13 mouse cellular contexts compared by ENCODE assay signal in genomic region chr7:74766550-74766949, GRCm38 (mm10).
A peak's percentile ranks its signal among the peaks of the same experiment; 100 is the strongest.
DNase-seq lines count a peak whose midpoint lies in the region.
"Had no signal": no experiment of that assay in that cellular context is flagged by ENCODE, and none has a peak within 500 bp of the region (broad histone marks: within the 10 kb centered on the region; RNA-seq: fewer than 3 reads in every experiment).

No protein-coding gene starts in this region.

- H3K4me1 ChIP-seq in heart, embryonic 10.5 days, result no peaks in the 10 kb centered on the region
- H3K4me1 ChIP-seq: embryonic facial prominence, embryonic 12.5 days; limb, embryonic 13.5 days had no signal

- no peak overlapping the region for H3K4me3 ChIP-seq in heart, embryonic 10.5 days
- H3K4me3 ChIP-seq: embryonic facial prominence, embryonic 12.5 days; limb, embryonic 13.5 days; midbrain, embryonic 10.5 days had no signal

- peak; percentile 95 for DNase-seq in heart, adult 11 months
- DNase-seq in heart, embryonic 10.5 days (ENCODE audit: low spot score), result no peak
- peak; percentile 9 for DNase-seq in left cerebral cortex, adult 11 months (ENCODE audit: low spot score)
- no peak for DNase-seq in left cerebral cortex, postnatal 25 days (ENCODE audit: low spot score in 2 of 2)
- peak; percentile 49 for DNase-seq in adrenal gland, postnatal 14 days
- peak; percentile 4 to 14 for DNase-seq in heart, postnatal 36 days
- no peak for DNase-seq in kidney, adult 11 months
- DNase-seq in kidney, adult 9 months, result no peak
- DNase-seq: cerebellum, adult 11-12 months; kidney, postnatal 14 days had no signal

- no peak overlapping the region for H3K27ac ChIP-seq in heart, embryonic 10.5 days
- H3K27ac ChIP-seq: embryonic facial prominence, embryonic 12.5 days; limb, embryonic 13.5 days; midbrain, embryonic 10.5 days had no signal

- 83% methylated on average over 4 of the region's 4 CpGs for WGBS in heart, embryonic 10.5 days

- H3K9me3 ChIP-seq in heart, embryonic 10.5 days, result no peaks in the 10 kb centered on the region
- H3K9me3 ChIP-seq: embryonic facial prominence, embryonic 12.5 days; limb, embryonic 13.5 days; midbrain, embryonic 10.5 days had no signal

- no peaks in the 10 kb centered on the region for H3K36me3 ChIP-seq in heart, embryonic 10.5 days
- H3K36me3 ChIP-seq: embryonic facial prominence, embryonic 12.5 days; limb, embryonic 13.5 days; midbrain, embryonic 10.5 days had no signal

- intact Hi-C loops in left cerebral cortex, postnatal 25 days (cut with DNase I), result no loop called here
- intact Hi-C loops in heart, postnatal 36 days (cut with DNase I), result no loop called here

- no peaks in the 10 kb centered on the region for H3K27me3 ChIP-seq in heart, embryonic 10.5 days (ENCODE audit: insufficient read depth, poor library complexity, severe bottlenecking)
- H3K27me3 ChIP-seq: embryonic facial prominence, embryonic 12.5 days; limb, embryonic 13.5 days had no signal

Comparison
In these comparisons a context has a peak if more than half of its experiments do, and no peak if none do; other contexts are left out.
1. DNase-seq: peak in heart, adult 11 months (single experiment), left cerebral cortex, adult 11 months (single experiment), adrenal gland, postnatal 14 days (single experiment) and heart, postnatal 36 days (2 of 2); none in heart, embryonic 10.5 days (single experiment), left cerebral cortex, postnatal 25 days (0 of 2), kidney, adult 11 months (single experiment) and kidney, adult 9 months (single experiment).